10 mouse cellular contexts compared by ENCODE assay signal in genomic region chr13:108329693-108330092, GRCm38 (mm10). TPM values are rescaled to one million over a fixed set of nuclear protein-coding genes. Genes with fewer than 3 reads are reported as not detected.
A peak's percentile ranks its signal among the peaks of the same experiment; 100 is the strongest.
DNase-seq lines count a peak whose midpoint lies in the region; ATAC-seq and TF ChIP-seq lines count a peak whose summit lies in the region.
"Had no signal": no experiment of that assay in that cellular context is flagged by ENCODE, and none has a peak within 500 bp of the region (broad histone marks: within the 10 kb centered on the region; RNA-seq: fewer than 3 reads in every experiment).

No protein-coding gene starts in this region.

- no peak overlapping the region for H3K27ac ChIP-seq in cerebellum, adult 2 months (ENCODE audit: insufficient read depth, low read length)
- no peak overlapping the region for H3K27ac ChIP-seq in lung, embryonic 14.5 days (ENCODE audit: low read depth)
- H3K27ac ChIP-seq: macrophage had no signal

- 62% methylated on average over 3 of the region's 3 CpGs for WGBS in cerebellum, adult 2 months
- WGBS in lung, embryonic 14.5 days, result 47% methylated on average over 3 of the region's 3 CpGs

- no peak for TF ChIP-seq POLR2A in cerebellum, adult 2 months (IDR thresholded peaks at IDR 0.05; ENCODE audit: borderline replicate concordance, insufficient read depth, low read length)

- H3K27me3 ChIP-seq in cerebellum, adult 2 months (ENCODE audit: control insufficient read depth, insufficient read depth, low read length), result no peaks in the 10 kb centered on the region
- H3K27me3 ChIP-seq in lung, embryonic 14.5 days (ENCODE audit: insufficient read depth, low read length), result no peaks in the 10 kb centered on the region

- ATAC-seq in lung, embryonic 14.5 days (ENCODE audit: insufficient read depth), result peak; percentile 63; the same call in 1 of the 2 replicates
- ATAC-seq in neutrophil, adult 5-6 weeks (ENCODE audit: extremely low read depth, insufficient number of reproducible peaks, low FRiP score, poor library complexity, severe bottlenecking), result peak; percentile 71

- H3K4me1 ChIP-seq in cerebellum, adult 2 months (ENCODE audit: control insufficient read depth, insufficient read depth, low read length), result no peaks in the 10 kb centered on the region
- no peaks in the 10 kb centered on the region for H3K4me1 ChIP-seq in lung, embryonic 14.5 days (ENCODE audit: insufficient read depth)

- H3K4me3 ChIP-seq in cerebellum, adult 2 months (replicated peaks; ENCODE audit: insufficient read depth, low read depth, low read length), result no peak overlapping the region
- no peak overlapping the region for H3K4me3 ChIP-seq in lung, embryonic 14.5 days (ENCODE audit: low read depth, low read length)

- H3K9ac ChIP-seq in lung, embryonic 14.5 days, result no peak overlapping the region

- H3K9me3 ChIP-seq in lung, embryonic 14.5 days (ENCODE audit: low read depth, low read length), result no peaks in the 10 kb centered on the region

- H3K36me3 ChIP-seq in lung, embryonic 14.5 days (ENCODE audit: insufficient read depth), result peaks cover 11% of the 10 kb centered on the region

- DNase-seq in cerebellum, adult 2 months, result no peak
- DNase-seq in cerebellum, postnatal 25 days, result no peak
- peak; percentile 70 for DNase-seq in lung, embryonic 14.5 days
- DNase-seq in lung, postnatal 36 days, result no peak
- DNase-seq in embryo, embryonic 9.5 days (ENCODE audit: extremely low spot score), result peak; percentile 18
- no peak for DNase-seq in gastrocnemius, postnatal 36 days
- no peak for DNase-seq in thymus, postnatal 14 days
- DNase-seq: kidney, adult 11 months had no signal

- TF ChIP-seq CTCF in cerebellum, adult 2 months (IDR thresholded peaks at IDR 0.05; ENCODE audit: borderline replicate concordance, insufficient read depth, low read depth, low read length), result 0 out of 2 replicates have a peak, but pooled peaks have one; percentile 1
- peak; percentile 67 for TF ChIP-seq CTCF in lung, embryonic 14.5 days (IDR thresholded peaks at IDR 0.05; ENCODE audit: low read depth)

- intact Hi-C loops in gastrocnemius, postnatal 36 days (cut with DNase I), result loop anchor here (5.0 kb wide), 1 partner anchor 137 kb away; no protein-coding TSS in a partner anchor

- H3K4me2 ChIP-seq in lung, embryonic 14.5 days, result no peak overlapping the region

RNA-seq across cellular contexts. Expression of gene Depdc1b, which starts 13.6 kb away (rescaled TPM):
- 0.87 and 0.98 TPM in 2 replicates for polyA plus RNA-seq in cerebellum, adult 2 months (2012; rRNA removed)
- polyA plus RNA-seq in lung, embryonic 14.5 days (2014; fragmentation: Nextera tagmentation; extraction: Ambion mirVana), result 17.3 and 20.2 TPM in 2 replicates
- 7.1 and 8.3 TPM in 2 replicates for total RNA-seq in neutrophil, adult 5-6 weeks (2017)
- total RNA-seq in gastrocnemius, postnatal 36 days (2021), result under 1 TPM; 0.20 TPM

Comparison
In these comparisons a context has a peak if more than half of its experiments do, and no peak if none do; other contexts are left out.
1. DNase-seq: peak in lung, embryonic 14.5 days (single experiment) and embryo, embryonic 9.5 days (single experiment); none in cerebellum, adult 2 months (0 of 2), cerebellum, postnatal 25 days (0 of 2), lung, postnatal 36 days (single experiment), gastrocnemius, postnatal 36 days (0 of 2) and thymus, postnatal 14 days (single experiment).